Mouse (Mus musculus): ENCODE measurements around the gene Hal. TPM values are rescaled to one million over a fixed set of nuclear protein-coding genes. Genes with fewer than 3 reads are reported as not detected.
A peak's percentile ranks its signal among the peaks of the same experiment; 100 is the strongest.

Hal gene
- polyA plus RNA-seq (2015; fragmentation: Nextera tagmentation; extraction: Ambion mirVana) = 0.52 and 0.84 TPM in 2 replicates

DNA sequence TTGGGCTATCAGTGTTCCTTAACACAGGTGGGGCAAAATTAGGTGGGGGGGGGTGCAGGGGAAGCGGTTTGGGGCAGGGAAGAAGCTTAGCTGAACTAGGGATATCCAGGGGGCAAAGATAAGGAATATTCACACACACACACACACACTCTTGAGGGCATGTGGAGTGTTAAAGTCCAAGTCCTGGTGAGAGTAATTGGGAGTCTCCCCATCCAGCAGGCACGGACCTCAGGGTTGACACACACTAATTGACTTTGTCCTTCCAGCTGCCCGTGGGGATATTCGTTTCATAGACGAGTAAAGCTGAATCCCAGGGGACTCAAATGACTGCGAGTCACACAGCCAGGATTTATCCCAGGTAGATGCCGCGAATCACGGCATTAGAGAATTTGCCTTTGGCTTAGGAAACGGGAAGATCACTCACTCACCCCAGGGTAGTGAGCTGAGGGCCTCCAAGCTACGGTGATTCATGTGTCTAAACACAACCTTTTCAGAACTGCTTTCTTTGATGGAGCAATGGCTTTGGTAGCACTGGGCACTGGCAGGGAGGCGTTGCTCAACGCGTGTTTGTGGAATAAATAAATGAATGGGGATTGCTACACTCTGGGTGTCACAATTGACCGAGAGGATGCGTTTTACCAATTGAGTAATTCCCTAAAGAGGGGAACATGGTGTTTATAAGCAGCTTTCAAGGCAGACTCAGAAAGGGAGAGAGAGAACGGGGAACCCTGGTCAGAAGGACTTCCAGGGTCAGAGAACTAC lies at the start of gene Hal:
Gene Hal (plus strand): TSS at position 703 of the 762 bp plus-strand sequence.
- WGBS = 63% methylated on average over 17 of the region's 17 CpGs
- H3K27me3 ChIP-seq (replicated peaks) = no peaks in the 10 kb centered on the region
- peaks cover 6% of the 10 kb centered on the region; the same call in 1 of the 2 replicates for H3K36me3 ChIP-seq
- H3K9me3 ChIP-seq = no peaks in the 10 kb centered on the region
- ATAC-seq = peak; percentile 52
- no peak within 1 kb of the TSS for H3K27ac ChIP-seq
- H3K9ac ChIP-seq = no peak within 1 kb of the TSS
- H3K4me2 ChIP-seq (replicated peaks) = no peak within 1 kb of the TSS
- 0 out of 2 replicates have a peak, but pooled peaks cover 3% of the 10 kb centered on the region for H3K4me1 ChIP-seq (replicated peaks)
- H3K4me3 ChIP-seq (replicated peaks) = no peak within 1 kb of the TSS

DNA sequence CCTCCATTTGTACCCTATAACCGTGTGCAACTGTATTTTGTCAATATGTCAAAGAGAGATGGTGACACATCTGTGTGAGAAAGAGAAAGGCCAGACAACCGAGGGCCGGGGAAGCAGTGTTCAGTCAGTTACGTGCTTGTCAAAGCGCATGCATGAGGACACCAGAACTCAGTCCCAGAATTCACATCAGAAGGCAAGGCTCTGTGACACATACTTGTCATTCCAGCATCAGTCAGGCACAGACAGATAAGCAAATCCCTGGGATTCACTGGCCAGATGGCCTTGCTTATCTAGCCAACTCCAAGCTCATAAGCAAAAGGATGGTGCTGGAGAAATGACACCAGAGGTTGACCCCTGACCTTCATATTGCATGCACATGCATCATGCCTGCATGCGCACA lies 47.1 kb upstream of the Hal start:
- H3K27me3 ChIP-seq (replicated peaks) = no peaks in the 10 kb centered on the region
- H3K9me3 ChIP-seq = no peaks in the 10 kb centered on the region
- no peak overlapping the region for H3K4me3 ChIP-seq (replicated peaks)
- WGBS = 85% methylated on average over 6 of the region's 6 CpGs
- no peak for ATAC-seq
- H3K36me3 ChIP-seq = no peaks in the 10 kb centered on the region
- no peak overlapping the region for H3K9ac ChIP-seq
- H3K4me2 ChIP-seq (replicated peaks) = no peak overlapping the region
- no peak overlapping the region for H3K27ac ChIP-seq
- H3K4me1 ChIP-seq (replicated peaks) = peaks cover 7% of the 10 kb centered on the region; the same call in 1 of the 2 replicates

DNA sequence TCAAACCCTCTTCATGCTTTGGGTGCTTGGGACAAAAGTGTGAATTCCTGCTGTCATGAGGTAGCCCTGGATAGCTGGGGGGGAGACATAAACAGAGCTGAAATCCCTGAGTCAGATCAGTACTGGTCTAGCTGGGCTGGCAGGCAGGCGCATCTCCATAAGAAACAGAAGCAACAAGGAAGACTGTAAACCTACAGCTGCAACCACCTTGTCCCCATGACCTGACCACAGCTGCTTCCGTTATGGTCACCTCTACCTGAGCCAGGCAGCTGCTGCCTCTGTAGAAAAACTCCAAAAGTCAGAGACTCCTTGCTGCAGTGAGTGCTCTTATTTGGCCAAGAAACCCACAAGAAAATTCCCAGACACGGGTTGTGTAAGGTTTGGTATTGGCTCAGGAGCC lies 46.4 kb upstream of the Hal start:
- Histone ChIP-seq H3K36me3 (no peaks in the 10 kb centered on the region), H3K9ac (no peak overlapping the region), H3K9me3 (no peaks in the 10 kb centered on the region), H3K4me3 (replicated peaks) (no peak overlapping the region), H3K27ac (no peak overlapping the region), H3K4me1 (replicated peaks) (peaks cover 4% of the 10 kb centered on the region; the same call in 1 of the 2 replicates), H3K27me3 (replicated peaks) (no peaks in the 10 kb centered on the region), H3K4me2 (replicated peaks) (no peak overlapping the region)
- 77% methylated on average over 3 of the region's 3 CpGs for WGBS
- no peak for ATAC-seq

DNA sequence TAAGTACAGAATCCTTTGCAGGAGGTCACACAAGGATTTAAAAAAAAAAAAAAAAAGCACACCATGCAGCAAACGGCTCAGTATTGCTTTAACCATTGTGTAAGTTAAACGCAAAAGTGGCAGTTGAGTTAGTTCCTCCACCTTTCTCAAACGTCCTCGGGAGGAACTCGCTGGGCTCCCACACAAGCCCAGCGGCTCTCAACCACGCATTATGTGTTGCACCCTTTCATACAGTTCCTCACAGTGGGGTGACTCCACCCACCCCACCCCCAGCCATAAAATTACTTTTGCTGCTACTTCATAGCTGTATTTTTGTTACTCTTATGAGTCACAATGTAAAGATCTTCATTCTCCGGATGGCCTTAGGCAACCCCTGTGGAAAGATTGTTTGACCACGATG lies 44.2 kb upstream of the Hal start:
- Histone ChIP-seq H3K36me3 (no peaks in the 10 kb centered on the region), H3K9ac (no peak overlapping the region), H3K4me1 (replicated peaks) (no peaks in the 10 kb centered on the region), H3K27me3 (replicated peaks) (no peaks in the 10 kb centered on the region), H3K9me3 (no peaks in the 10 kb centered on the region), H3K27ac (no peak overlapping the region), H3K4me3 (replicated peaks) (no peak overlapping the region), H3K4me2 (replicated peaks) (no peak overlapping the region)
- ATAC-seq = no peak
- 67% methylated on average over 9 of the region's 9 CpGs for WGBS

DNA sequence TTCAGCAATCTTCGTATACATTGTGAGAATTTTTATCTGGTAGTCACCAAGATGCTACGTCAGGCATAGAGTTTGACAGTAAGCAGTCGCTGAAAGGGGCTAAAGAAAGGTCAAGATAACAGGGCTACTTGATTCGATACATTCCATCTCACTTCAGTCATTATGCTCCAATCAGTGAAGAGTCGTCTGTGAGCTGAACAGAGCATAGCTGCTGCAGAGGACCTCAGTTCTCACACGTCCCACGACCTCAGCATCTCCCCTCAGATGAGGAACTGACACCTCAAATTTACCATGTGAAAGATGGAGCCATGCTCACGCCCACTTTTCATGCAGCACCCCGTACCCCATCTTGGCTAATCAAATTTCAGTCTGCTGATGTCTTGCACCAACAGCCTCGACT lies 41.2 kb upstream of the Hal start:
- ATAC-seq = no peak
- H3K9me3 ChIP-seq = no peaks in the 10 kb centered on the region
- H3K9ac ChIP-seq = no peak overlapping the region
- H3K4me2 ChIP-seq (replicated peaks) = no peak overlapping the region
- H3K27ac ChIP-seq = no peak overlapping the region
- no peaks in the 10 kb centered on the region for H3K27me3 ChIP-seq (replicated peaks)
- WGBS = 28% methylated on average over 10 of the region's 10 CpGs
- peaks cover 4% of the 10 kb centered on the region; the same call in 1 of the 2 replicates for H3K4me1 ChIP-seq (replicated peaks)
- no peaks in the 10 kb centered on the region for H3K36me3 ChIP-seq
- no peak overlapping the region for H3K4me3 ChIP-seq (replicated peaks)

DNA sequence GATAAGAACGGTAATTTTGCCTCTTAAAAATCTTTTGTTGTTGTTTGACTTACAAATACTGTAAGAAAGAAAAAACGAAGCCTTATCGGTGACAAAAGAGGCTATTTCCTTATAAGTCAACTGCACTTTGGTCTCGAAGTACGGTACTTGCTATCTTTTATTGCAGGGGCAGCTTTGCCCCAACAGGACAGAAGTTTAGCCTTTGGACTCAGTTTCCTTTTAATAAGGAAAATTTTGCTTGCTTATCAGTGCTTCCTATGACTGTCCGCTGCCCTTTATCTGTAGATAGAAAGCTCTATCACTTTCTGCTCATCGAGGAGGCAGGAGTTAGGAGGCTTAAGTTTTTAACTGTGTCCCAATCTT lies 33.9 kb upstream of the Hal start:
- no peak overlapping the region for H3K27ac ChIP-seq

DNA sequence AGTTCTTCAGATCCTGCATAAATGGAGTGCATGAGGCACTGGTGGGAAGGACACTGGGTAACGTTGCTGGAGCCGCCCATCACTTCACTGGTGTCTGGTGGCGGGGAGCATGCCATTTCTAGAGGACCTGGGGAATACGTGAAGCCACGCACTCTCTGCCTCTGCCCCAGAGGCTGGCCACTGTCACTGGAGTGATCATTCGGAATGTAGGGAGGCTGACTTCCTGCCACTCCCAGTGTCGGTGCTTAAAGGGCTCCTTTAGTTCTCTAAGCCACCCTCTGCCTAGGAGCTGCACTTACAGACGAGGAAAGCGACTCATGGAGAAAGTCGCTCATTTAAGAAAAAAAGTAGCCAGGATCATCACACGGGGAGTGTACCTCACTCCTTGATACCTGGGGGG lies 28.5 kb upstream of the Hal start:
- Histone ChIP-seq H3K36me3 (peaks cover 11% of the 10 kb centered on the region), H3K4me3 (replicated peaks) (no peak overlapping the region), H3K4me1 (replicated peaks) (peaks cover 6% of the 10 kb centered on the region), H3K4me2 (replicated peaks) (no peak overlapping the region), H3K27me3 (replicated peaks) (no peaks in the 10 kb centered on the region), H3K9ac (no peak overlapping the region), H3K27ac (no peak overlapping the region), H3K9me3 (no peaks in the 10 kb centered on the region)
- ATAC-seq = no peak
- WGBS = 84% methylated on average over 11 of the region's 11 CpGs

More for the DNA sequence above, 33.9 kb upstream of the Hal start:
- peak; percentile 27 for ATAC-seq
- H3K9ac ChIP-seq = no peak overlapping the region
- H3K4me2 ChIP-seq (replicated peaks) = peak overlapping the region; percentile 78
- no peaks in the 10 kb centered on the region for H3K9me3 ChIP-seq
- peaks cover 10% of the 10 kb centered on the region for H3K4me1 ChIP-seq (replicated peaks)
- 29% methylated on average over 7 of the region's 7 CpGs for WGBS
- no peaks in the 10 kb centered on the region for H3K27me3 ChIP-seq (replicated peaks)
- no peaks in the 10 kb centered on the region for H3K36me3 ChIP-seq
- peak overlapping the region; percentile 85 for H3K4me3 ChIP-seq (replicated peaks)

DNA sequence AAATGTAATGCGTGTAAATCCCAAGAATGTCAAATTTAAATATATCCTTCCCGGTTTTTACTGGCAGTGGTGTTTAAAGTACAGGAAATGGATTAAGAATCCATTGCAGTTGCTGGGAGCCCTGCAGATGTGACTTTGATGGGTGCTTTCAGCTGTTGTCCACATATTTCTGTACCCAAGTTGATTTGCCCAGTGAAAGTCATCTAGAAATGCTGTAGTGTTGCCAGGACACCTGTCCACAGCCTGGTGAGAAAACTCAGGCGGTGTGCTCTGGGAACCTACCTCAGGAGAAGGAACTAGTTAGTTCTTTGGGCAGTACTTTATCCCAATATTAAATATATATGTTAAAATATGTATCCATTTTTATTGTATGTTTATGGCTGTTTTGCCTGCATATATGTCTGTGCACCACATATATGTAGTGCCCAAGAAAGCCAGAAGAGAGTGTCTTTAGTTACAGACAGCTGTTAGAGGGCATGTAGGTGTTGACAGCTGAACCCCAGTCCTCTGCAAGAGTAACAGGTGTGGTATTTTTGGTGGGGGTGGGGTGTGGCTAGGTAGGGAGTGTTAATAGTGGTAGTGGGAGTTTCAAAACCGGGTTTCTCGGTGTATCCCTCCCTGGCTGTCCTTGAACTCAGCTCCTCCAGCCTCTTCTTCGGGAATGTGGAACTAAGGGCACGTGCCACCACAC lies 25.7 kb upstream of the Hal start:
- 85% methylated on average over 7 of the region's 7 CpGs for WGBS
- ATAC-seq = no peak
- no peaks in the 10 kb centered on the region for H3K27me3 ChIP-seq (replicated peaks)
- H3K9me3 ChIP-seq = no peaks in the 10 kb centered on the region
- H3K9ac ChIP-seq = no peak overlapping the region
- H3K36me3 ChIP-seq = peaks cover 21% of the 10 kb centered on the region
- no peak overlapping the region for H3K4me2 ChIP-seq (replicated peaks)
- H3K27ac ChIP-seq = no peak overlapping the region
- H3K4me1 ChIP-seq (replicated peaks) = no peaks in the 10 kb centered on the region
- no peak overlapping the region for H3K4me3 ChIP-seq (replicated peaks)

DNA sequence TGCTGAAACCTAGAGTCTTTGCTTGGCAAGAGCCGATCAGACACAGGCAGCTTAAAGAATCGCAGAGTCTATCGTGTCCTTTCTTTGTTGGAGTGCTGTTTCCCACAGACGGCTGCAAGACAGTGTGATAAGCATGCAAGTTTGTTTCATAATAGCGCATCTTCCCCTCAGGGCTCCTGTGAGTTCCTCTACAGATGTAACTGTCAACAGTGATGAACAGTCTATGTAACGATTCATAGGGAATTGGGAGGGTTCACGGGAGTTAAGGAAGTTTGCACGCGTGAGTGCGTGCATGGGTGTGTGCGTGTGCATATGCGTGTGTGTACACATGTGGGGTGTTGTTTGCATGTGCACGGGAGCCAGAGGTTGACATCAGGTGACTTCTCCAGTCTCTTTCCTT lies 25.0 kb upstream of the Hal start:
- 89% methylated on average over 13 of the region's 13 CpGs for WGBS
- no peak overlapping the region for H3K9ac ChIP-seq
- H3K9me3 ChIP-seq = no peaks in the 10 kb centered on the region
- H3K36me3 ChIP-seq = peaks cover 21% of the 10 kb centered on the region
- ATAC-seq = no peak
- no peak overlapping the region for H3K4me3 ChIP-seq (replicated peaks)
- H3K4me2 ChIP-seq (replicated peaks) = no peak overlapping the region
- H3K27ac ChIP-seq = no peak overlapping the region
- H3K27me3 ChIP-seq (replicated peaks) = no peaks in the 10 kb centered on the region
- H3K4me1 ChIP-seq (replicated peaks) = no peaks in the 10 kb centered on the region

DNA sequence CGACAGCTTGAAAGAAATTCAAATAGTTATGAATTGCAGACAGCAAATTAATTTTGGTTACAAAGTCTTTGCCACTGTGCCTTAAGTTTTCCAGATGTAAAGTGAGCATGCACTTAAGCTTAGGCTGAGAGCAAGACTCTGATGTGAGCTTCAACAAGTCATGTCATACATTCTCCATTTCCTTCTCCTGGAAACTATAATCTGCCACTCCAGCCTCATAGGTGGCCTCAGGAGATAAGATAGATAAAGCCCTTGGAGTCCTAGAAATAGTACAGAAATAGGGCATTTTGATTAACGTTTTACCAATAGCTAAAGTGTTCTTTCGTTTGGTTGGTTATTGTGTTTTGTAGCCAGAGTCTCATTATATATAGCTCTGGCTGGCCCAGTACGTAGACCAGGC lies 21.3 kb upstream of the Hal start:
- no peak overlapping the region for H3K4me2 ChIP-seq (replicated peaks)
- H3K4me1 ChIP-seq (replicated peaks) = no peaks in the 10 kb centered on the region
- no peak overlapping the region for H3K9ac ChIP-seq
- no peak for ATAC-seq
- no peaks in the 10 kb centered on the region for H3K9me3 ChIP-seq
- WGBS = 87% methylated on average over 4 of the region's 4 CpGs
- no peak overlapping the region for H3K27ac ChIP-seq
- peaks cover 25% of the 10 kb centered on the region for H3K36me3 ChIP-seq
- H3K4me3 ChIP-seq (replicated peaks) = no peak overlapping the region
- no peaks in the 10 kb centered on the region for H3K27me3 ChIP-seq (replicated peaks)

DNA sequence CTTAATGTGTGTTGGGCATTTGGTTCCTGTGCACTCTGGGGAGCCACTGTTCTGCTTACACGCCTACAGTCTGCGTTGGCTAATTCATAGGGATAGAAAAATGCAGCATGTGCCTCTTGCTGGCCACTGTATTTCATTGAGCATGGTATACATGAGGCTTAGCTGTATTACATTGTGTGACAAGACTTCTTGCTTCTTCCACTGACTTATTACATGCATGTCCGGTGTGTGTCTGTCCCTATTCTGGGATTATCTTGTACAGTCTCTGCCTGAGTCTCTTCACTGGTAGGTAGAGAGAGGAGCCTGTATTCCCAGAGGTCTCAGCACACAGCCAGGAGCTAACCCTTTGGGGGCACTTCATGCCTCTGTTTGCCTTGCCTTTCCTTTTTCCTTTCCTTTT lies 20.8 kb upstream of the Hal start:
- H3K9ac ChIP-seq = no peak overlapping the region
- H3K4me2 ChIP-seq (replicated peaks) = no peak overlapping the region
- peaks cover 26% of the 10 kb centered on the region for H3K36me3 ChIP-seq
- H3K27me3 ChIP-seq (replicated peaks) = no peaks in the 10 kb centered on the region
- H3K27ac ChIP-seq = no peak overlapping the region
- 96% methylated on average over 3 of the region's 3 CpGs for WGBS
- ATAC-seq = no peak
- H3K4me1 ChIP-seq (replicated peaks) = no peaks in the 10 kb centered on the region
- no peak overlapping the region for H3K4me3 ChIP-seq (replicated peaks)
- H3K9me3 ChIP-seq = no peaks in the 10 kb centered on the region

DNA sequence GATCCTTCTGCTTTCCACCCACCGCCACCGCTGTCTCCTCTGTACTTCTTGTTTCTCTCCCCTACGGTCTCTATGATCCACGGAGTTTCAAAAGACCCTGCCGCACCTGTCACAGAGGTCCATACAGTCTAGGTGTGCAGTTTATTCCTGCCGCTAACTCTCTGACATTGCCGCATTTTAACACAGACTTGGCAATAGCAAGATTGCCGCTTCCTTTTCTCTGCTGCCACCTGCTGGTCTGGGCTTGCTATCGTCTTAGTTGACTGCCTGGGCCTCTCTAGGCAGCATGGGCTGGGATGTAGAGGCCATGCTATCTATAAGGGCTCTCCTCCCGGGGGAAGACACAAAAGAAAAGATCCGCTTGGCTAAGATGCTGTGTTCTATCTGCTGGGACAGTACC lies 17.2 kb upstream of the Hal start:
- Histone ChIP-seq H3K36me3 (peaks cover 40% of the 10 kb centered on the region), H3K4me2 (replicated peaks) (no peak overlapping the region), H3K9me3 (no peaks in the 10 kb centered on the region), H3K9ac (no peak overlapping the region), H3K27ac (no peak overlapping the region), H3K27me3 (replicated peaks) (no peaks in the 10 kb centered on the region), H3K4me1 (replicated peaks) (no peaks in the 10 kb centered on the region), H3K4me3 (replicated peaks) (no peak overlapping the region)
- ATAC-seq = peak; percentile 71
- 52% methylated on average over 11 of the region's 11 CpGs for WGBS

DNA sequence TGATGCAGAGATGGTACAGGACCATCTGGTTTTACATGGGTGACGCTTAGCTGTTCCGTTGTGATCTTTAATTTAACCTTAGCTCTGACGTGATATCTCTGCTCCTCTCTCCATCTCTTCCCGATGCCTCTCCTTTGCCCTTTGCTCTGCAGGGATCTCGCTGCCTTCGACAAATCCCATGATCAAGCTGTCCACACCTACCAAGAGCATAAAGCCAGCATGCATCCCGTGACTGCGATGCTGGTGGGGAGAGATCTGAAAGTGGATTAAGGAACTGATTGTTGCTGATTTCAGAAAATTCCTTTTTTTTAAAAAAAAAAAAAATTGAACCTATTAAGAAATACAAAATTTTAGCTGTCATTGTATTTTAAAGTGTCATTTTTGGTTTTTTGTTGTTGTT lies 4.1 kb upstream of the Hal start:
- Histone ChIP-seq H3K36me3 (peaks cover 26% of the 10 kb centered on the region), H3K27me3 (replicated peaks) (no peaks in the 10 kb centered on the region)

More for the DNA sequence above, 4.1 kb upstream of the Hal start:
- H3K9me3 ChIP-seq = no peaks in the 10 kb centered on the region
- H3K4me2 ChIP-seq (replicated peaks) = no peak overlapping the region
- 87% methylated on average over 8 of the region's 8 CpGs for WGBS
- 0 out of 2 replicates have a peak, but pooled peaks cover 3% of the 10 kb centered on the region for H3K4me1 ChIP-seq (replicated peaks)
- no peak for ATAC-seq
- no peak overlapping the region for H3K9ac ChIP-seq
- no peak overlapping the region for H3K4me3 ChIP-seq (replicated peaks)
- no peak overlapping the region for H3K27ac ChIP-seq

Measured in intestine, embryonic 15.5 days (tissue).